Mouse (Mus musculus) gastrocnemius, postnatal 25 days (tissue): Measurements from ENCODE around the gene Tshz2. TPM values are rescaled to one million over a fixed set of nuclear protein-coding genes. Genes with fewer than 3 reads are reported as not detected.

ENCODE experiments used
- DNase-seq: peaks from one replicate; pipeline ENCODE4 v3.0.0; 2022
- total RNA-seq, 2 experiments: library from RNA; stranded (reverse); gene quantifications; 1 replicate in 1 of 2; 2 replicates in 1 of 2; pipeline ENCODE4 v1.2.3; 2021

Tshz2 gene
- total RNA-seq, 2 experiments from 2014 or later, result 11.5 to 13.7 TPM

DNA sequence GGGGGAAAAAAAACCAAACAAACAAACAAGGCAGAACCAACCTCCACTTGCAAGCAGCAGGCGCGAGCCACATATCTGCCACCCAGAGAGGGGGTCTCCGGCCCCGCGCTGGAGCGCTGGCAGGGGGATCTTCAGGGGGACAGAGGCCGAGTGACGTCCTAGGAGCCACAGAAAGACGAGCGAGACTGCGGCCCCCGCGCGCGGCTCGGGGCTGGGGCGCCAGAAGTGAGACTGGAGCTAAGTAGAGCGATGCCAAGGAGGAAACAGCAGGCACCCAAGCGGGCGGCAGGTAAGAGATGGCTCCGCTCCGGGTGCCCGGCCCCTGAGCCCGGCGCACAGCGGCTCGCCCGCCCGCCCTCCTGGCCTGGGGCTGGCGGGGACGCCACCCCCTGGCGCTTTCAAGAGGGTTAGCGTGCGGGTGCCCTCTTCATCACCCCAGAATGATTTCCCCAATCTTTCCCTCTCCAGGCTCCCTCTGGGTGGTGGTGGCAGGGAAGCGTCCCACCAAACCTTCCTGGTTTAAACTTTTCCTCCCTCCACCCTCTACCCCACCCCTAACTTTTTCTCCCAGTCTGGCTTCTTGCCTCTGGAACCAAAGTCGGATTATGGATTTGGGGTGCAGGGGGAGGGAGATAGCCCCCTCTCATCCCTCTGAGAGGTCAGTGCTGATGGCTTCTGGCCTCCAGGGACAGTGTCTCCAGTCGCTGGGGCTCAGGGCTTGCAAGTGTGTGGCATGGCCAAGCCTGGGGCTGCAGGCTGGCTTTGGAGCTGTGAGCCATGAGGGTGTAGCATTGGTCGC, 877 bp downstream of the Tshz2 start:
- DNase-seq, result peak; percentile 39

- no peak for DNase-seq
Observed at GRCm38 (mm10) chr2:169634619-169635382, 2.0 kb downstream of the Tshz2 start.

DNA sequence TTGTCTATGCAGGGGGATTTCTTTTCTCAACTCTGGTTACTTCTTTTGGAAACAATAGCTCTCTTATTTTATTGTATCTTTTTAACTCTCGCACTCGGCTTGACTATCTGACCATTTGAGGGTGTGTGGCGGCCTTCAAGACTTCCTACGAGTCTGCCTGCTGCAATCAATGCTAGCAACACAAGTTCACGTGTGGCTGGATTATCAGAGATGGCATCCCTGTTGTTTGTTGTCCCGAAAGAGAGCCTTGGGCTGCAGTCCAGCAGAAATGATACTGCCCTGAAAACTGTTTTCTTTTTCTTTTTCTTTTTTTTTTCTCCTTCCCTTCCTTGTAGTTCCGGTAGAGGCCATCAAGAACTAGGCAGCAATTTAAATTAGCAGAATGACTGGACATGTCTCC, 2.6 kb downstream of the Tshz2 start:
- no peak for DNase-seq

DNA sequence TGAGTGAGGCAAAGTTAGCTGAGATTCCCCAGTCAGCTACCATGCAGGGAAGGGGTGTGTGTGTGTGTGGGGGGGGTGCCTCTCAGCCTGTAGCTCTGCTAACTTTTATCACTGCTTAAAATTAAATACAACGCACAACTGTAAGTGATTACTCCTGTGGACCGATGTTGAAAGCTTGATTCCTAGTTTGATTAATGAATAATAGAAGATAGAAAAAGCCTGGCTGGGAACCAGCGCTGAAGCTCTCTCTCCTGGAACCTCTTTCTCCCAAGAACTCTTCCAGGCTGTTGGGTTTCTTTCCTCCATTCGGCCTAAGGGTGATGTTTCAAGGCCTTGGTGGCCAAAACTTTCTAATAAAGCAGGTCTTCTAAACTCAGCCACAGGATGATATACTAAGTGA, 3.6 kb downstream of the Tshz2 start:
- no peak for DNase-seq

DNA sequence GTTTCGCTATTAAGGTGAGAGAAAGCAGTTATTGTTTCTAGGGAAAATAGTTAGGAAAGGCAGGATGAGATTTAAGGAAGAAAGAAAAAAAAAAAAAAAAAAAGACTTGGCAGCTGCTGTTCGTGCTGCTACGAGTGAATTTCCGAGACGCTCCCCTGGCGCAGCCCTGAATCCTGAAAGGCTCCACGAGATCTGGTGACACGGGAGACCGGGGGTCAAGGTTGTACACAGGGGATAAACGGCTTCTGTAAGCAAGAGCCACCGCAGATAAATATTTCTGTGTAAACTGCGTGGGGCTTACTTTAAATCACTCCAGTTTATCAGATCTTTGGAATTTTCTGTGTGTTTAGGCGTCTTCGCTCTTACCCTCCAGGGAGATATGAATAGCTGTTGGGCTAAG, 8.7 kb downstream of the Tshz2 start:
- DNase-seq, result no peak

- DNase-seq, result no peak
Observed at GRCm38 (mm10) chr2:169642420-169642819, 9.6 kb downstream of the Tshz2 start.

DNA sequence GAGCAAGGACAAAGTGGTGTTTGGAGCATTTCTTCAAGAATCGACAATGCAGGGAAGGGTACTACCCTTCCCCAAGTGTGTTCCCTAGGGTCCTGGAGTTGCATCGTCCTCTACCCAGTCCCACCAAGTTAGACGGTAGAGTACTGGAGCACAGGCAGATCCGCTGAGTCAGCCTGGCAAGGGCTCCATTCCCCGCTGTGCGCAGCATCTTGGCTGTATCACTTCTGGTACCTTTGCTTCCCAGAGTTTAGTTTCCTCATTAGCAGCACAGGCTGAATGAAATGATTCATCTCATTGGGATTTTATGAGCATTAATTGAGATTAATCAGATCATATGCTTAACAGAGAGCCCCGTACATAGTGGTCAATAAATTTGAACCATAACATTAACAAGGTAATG, 14.3 kb downstream of the Tshz2 start:
- DNase-seq, result no peak

- no peak for DNase-seq
Observed at GRCm38 (mm10) chr2:169649262-169649885, 16.6 kb downstream of the Tshz2 start.

- no peak for DNase-seq
Observed at GRCm38 (mm10) chr2:169653282-169653681, 20.5 kb downstream of the Tshz2 start.

DNA sequence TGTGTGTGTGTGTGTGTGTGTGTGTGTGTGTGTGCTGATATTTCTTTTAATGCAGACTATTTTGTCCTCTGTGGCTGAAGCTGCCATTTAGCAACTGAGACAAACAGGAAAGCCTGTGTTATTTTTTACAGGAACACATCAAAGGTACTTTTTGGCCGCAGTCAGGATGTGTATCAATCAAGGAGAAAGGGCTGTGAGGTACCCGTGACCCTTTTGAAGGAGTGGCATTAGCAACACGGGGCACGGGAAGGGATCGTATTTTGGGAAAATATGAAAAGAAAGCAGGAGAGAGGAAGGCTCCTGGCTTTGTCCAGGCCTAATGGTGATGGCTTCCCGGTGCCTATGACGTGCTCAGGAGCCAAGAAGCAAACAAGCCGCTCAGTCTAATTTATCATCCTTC, 31.0 kb downstream of the Tshz2 start:
- DNase-seq, result no peak

DNA sequence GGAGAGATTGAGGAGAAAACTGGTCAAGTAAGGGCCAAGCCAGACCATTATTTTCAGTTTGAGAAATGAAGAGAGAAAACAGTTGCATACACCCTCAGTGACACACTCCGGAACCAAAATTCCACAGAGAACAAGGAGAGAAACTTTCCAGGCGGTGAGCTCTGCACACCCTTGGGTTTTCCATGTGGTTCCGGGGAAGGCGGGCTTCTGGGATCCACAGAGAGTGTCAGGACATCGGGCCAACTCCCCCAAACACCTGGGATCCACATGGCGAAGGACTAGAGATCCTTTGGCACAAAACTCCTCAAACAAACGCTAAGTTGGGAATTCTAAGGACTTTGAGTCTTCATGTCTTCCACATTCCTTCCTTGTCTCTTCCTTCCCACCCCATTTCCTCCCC, 38.5 kb downstream of the Tshz2 start:
- no peak for DNase-seq

GRCm38 (mm10) chr2:169673786-169674185, 41.0 kb downstream of the Tshz2 start:
- no peak for DNase-seq

- no peak for DNase-seq
Observed at GRCm38 (mm10) chr2:169674209-169674608, 41.4 kb downstream of the Tshz2 start.

- no peak for DNase-seq
Observed at GRCm38 (mm10) chr2:169679264-169679663, 46.5 kb downstream of the Tshz2 start.

DNA sequence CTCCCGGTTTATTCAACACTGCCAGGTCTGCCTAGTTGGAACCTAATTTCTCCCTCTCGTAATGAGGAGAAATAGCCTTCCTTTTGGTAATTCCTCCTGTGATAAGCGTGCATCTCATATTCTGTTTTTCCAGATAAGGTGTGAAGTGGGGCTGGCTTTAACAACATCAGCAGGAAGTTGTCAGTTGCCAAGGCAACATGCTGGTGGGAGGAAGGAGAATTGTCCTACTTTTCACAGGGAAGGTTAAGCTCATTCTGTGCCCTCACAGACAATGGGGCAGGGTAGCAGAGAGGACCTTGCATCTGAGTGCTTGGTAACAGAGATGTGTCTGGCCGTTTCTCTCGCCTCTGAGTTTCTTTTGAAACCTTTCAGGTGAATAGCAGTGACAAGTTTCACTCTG, 47.1 kb downstream of the Tshz2 start:
- DNase-seq, result no peak

GRCm38 (mm10) chr2:169685260-169685659, 52.4 kb downstream of the Tshz2 start:
- no peak for DNase-seq

- no peak for DNase-seq
Observed at GRCm38 (mm10) chr2:169685747-169686146, 52.9 kb downstream of the Tshz2 start.

GRCm38 (mm10) chr2:169686697-169687430, 54.1 kb downstream of the Tshz2 start:
- no peak for DNase-seq

DNA sequence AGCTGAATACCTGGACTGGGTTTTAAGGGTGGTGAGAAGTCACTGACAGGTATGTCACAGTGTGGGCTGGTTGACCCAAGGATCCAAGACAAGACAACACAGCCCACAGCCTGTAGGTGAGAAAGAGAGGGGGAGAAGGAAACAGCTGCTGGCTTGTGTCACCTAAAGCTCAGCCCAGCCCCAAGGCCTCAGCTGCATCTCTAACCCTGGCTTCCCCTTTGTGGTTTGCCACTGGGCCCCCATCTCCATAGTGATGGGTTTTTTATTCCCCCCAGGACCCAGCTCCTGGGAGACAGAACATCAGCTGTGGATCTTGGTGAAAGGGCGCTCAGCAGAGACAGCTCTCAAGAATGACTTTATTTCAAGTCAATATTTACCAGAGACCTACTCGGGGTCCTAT, 57.2 kb downstream of the Tshz2 start:
- no peak for DNase-seq

GRCm38 (mm10) chr2:169694494-169694893, 61.7 kb downstream of the Tshz2 start:
- DNase-seq, result no peak

DNA sequence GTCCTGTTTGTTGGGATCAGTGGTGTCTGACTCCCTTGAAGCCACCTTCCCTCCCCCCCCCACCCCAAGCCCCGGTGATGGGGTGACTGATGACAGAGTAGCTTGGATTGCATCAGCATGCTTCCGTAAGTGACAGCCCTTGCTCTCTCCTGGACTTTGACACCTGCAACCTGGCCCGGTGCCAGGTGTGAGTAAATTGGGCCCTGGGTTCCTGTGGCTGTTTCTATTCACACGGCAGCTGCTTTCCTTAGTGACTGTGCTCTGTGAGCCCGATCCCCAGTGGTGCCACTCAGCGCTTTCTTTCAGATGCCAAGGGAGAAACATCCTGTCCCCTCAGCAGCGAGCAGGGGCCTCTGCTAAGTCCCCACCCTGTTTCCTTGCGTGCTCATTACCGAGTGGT, 62.2 kb downstream of the Tshz2 start:
- DNase-seq, result no peak

DNA sequence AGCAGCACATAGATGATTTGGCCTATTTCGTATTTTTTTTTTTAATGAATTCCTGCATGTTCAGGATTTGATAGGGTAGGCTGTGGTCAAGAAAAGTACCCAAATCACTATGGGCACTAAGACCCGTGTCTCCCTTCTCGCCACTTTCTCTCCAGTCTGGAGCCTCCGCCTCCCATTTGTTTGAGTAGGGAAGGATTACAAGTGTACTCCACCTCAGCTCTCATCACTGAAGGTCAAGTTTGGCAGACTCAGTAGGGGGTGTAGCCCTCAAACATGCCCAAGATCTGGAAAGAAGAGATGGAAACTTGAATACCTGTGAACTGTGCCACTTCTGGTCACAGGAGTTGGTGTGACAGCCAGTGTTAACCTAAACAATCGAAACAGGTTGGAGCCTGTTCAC, 66.3 kb downstream of the Tshz2 start:
- no peak for DNase-seq
